In genomic region chr12:4817361-4818101, GRCm38 (mm10) we compare ENCODE assay signal across 7 mouse cellular contexts. TPM values are rescaled to one million over a fixed set of nuclear protein-coding genes. Genes with fewer than 3 reads are reported as not detected.
DNase-seq lines count a peak whose midpoint lies in the region; ATAC-seq lines count a peak whose summit lies in the region.

TSS of gene Sf3b6 (plus strand) at chr12:4817544.

- peak; percentile 97 for ATAC-seq in embryonic facial prominence, embryonic 11.5 days (replicated peaks; ENCODE audit: insufficient number of reproducible peaks, low FRiP score, low TSS enrichment, low read depth)
- peak; percentile 96 for ATAC-seq in granulocyte monocyte progenitor cell, adult 5-6 weeks (replicated peaks; ENCODE audit: poor library complexity, severe bottlenecking)
- peak; percentile 99 for ATAC-seq in midbrain, embryonic 13.5 days

- no peaks in the 10 kb centered on the region for H3K4me1 ChIP-seq in embryonic facial prominence, embryonic 11.5 days (ENCODE audit: control insufficient read depth, insufficient read depth, low read length)
- peaks cover 14% of the 10 kb centered on the region for H3K4me1 ChIP-seq in limb, embryonic 10.5 days
- H3K4me1 ChIP-seq in midbrain, embryonic 13.5 days (replicated peaks) = peaks cover 25% of the 10 kb centered on the region

- no peaks in the 10 kb centered on the region for H3K9me3 ChIP-seq in embryonic facial prominence, embryonic 11.5 days (replicated peaks; ENCODE audit: control insufficient read depth, low read length)
- no peaks in the 10 kb centered on the region for H3K9me3 ChIP-seq in limb, embryonic 10.5 days (replicated peaks)
- no peaks in the 10 kb centered on the region for H3K9me3 ChIP-seq in midbrain, embryonic 13.5 days

- peak; percentile 100 for DNase-seq in adrenal gland, postnatal 14 days
- DNase-seq in embryonic facial prominence, embryonic 11.5 days (ENCODE audit: low spot score) = peak; percentile 99
- peak; percentile 98 for DNase-seq in kidney, adult 11 months
- peak; percentile 99 for DNase-seq in limb, embryonic 10.5 days (ENCODE audit: low spot score)
- peak; percentile 98 for DNase-seq in spleen, adult 12 weeks (ENCODE audit: low spot score)

- peak within 1 kb of the TSS; percentile 70 for H3K4me2 ChIP-seq in embryonic facial prominence, embryonic 11.5 days (ENCODE audit: low read depth, low read length)
- peak within 1 kb of the TSS; percentile 94 for H3K4me2 ChIP-seq in midbrain, embryonic 13.5 days (replicated peaks)

- no peaks in the 10 kb centered on the region; the same call in 1 of the 2 replicates for H3K36me3 ChIP-seq in embryonic facial prominence, embryonic 11.5 days (replicated peaks; ENCODE audit: control insufficient read depth, insufficient read depth, low read depth, low read length)
- peaks cover 28% of the 10 kb centered on the region for H3K36me3 ChIP-seq in limb, embryonic 10.5 days
- H3K36me3 ChIP-seq in midbrain, embryonic 13.5 days = peaks cover 22% of the 10 kb centered on the region

- peak within 1 kb of the TSS; percentile 69 for H3K27ac ChIP-seq in embryonic facial prominence, embryonic 11.5 days (replicated peaks; ENCODE audit: low read depth, low read length)
- peak within 1 kb of the TSS; percentile 87 for H3K27ac ChIP-seq in limb, embryonic 10.5 days
- peak within 1 kb of the TSS; percentile 83 for H3K27ac ChIP-seq in midbrain, embryonic 13.5 days

- peak within 1 kb of the TSS; percentile 83 for H3K4me3 ChIP-seq in embryonic facial prominence, embryonic 11.5 days (ENCODE audit: low read depth, low read length)
- peak within 1 kb of the TSS; percentile 70 for H3K4me3 ChIP-seq in limb, embryonic 10.5 days
- H3K4me3 ChIP-seq in midbrain, embryonic 13.5 days (replicated peaks) = peak within 1 kb of the TSS; percentile 88

- H3K27me3 ChIP-seq in embryonic facial prominence, embryonic 11.5 days (ENCODE audit: control insufficient read depth, insufficient read depth, low read length) = no peaks in the 10 kb centered on the region
- H3K27me3 ChIP-seq in limb, embryonic 10.5 days (ENCODE audit: low read depth, poor library complexity, severe bottlenecking) = no peaks in the 10 kb centered on the region
- H3K27me3 ChIP-seq in midbrain, embryonic 13.5 days = no peaks in the 10 kb centered on the region

- H3K9ac ChIP-seq in embryonic facial prominence, embryonic 11.5 days (replicated peaks; ENCODE audit: low read length) = peak within 1 kb of the TSS; percentile 80
- H3K9ac ChIP-seq in midbrain, embryonic 13.5 days (replicated peaks) = peak within 1 kb of the TSS; percentile 76

- under 1% methylated on average over 49 of the region's 49 CpGs for WGBS in embryonic facial prominence, embryonic 11.5 days
- under 1% methylated on average over 49 of the region's 49 CpGs for WGBS in limb, embryonic 10.5 days
- WGBS in midbrain, embryonic 13.5 days = under 1% methylated on average over 49 of the region's 49 CpGs

RNA-seq across cellular contexts. Expression of gene Sf3b6, which starts in this region (rescaled TPM):
- total RNA-seq in adrenal gland, postnatal 14 days (2021) = 106 and 114 TPM in 2 replicates
- polyA plus RNA-seq in embryonic facial prominence, embryonic 11.5 days (2014; fragmentation: Nextera tagmentation; extraction: Ambion mirVana) = 363 and 371 TPM in 2 replicates
- 202 and 249 TPM in 2 replicates for total RNA-seq in granulocyte monocyte progenitor cell, adult 5-6 weeks (2014; fragmentation: Nextera tagmentation)
- 134 and 198 TPM in 2 replicates for total RNA-seq in granulocyte monocyte progenitor cell, adult 5-6 weeks (2017)
- 278 and 297 TPM in 2 replicates for polyA plus RNA-seq in limb, embryonic 10.5 days (2016; fragmentation: Nextera tagmentation; extraction: Ambion mirVana)
- 302 and 303 TPM in 2 replicates for polyA plus RNA-seq in midbrain, embryonic 13.5 days (2015; fragmentation: Nextera tagmentation; extraction: Ambion mirVana)

Comparison
In these comparisons a context has a peak if more than half of its experiments do, and no peak if none do; other contexts are left out.
1. Peak in every context shown above with its lines: DNase-seq, ATAC-seq, H3K4me3 ChIP-seq and H3K27ac ChIP-seq.